Mouse (Mus musculus) neural tube, embryonic 10.5 days (tissue): ENCODE data around the gene Slc24a3.

Source experiments
- DNase-seq: peaks from one replicate; pipeline ENCODE4 v3.0.0-alpha.2; 2017; ENCODE audit warnings: low spot score; ENCODE audit errors: extremely low spot score

The Slc24a3 gene

DNA sequence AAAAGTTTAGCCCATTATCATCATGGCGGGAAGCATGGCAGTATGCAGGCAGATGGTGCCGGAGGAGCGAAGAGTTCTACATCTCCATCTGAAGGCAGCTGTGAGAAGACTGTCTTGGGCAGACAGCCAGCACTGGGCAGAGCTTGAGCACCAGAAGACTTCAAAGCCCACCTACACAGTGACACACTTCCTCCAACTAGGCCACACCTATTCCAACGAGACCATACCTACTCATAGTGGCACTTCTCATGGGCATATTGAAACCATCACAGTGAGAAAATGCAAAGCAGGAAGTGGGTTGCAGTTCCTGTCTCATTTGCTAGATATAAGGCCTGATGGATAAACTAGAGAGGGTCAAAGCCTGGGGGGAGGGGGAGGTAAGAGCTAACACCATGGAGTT is 29.5 kb downstream of the Slc24a3 start:
- no peak for DNase-seq

GRCm38 (mm10) chr2:145213587-145213986 is 46.0 kb downstream of the Slc24a3 start:
- no peak for DNase-seq

GRCm38 (mm10) chr2:145214086-145214831 is 46.7 kb downstream of the Slc24a3 start:
- DNase-seq = no peak

- no peak for DNase-seq
Observed at GRCm38 (mm10) chr2:145216580-145216979, 49.0 kb downstream of the Slc24a3 start.

DNA sequence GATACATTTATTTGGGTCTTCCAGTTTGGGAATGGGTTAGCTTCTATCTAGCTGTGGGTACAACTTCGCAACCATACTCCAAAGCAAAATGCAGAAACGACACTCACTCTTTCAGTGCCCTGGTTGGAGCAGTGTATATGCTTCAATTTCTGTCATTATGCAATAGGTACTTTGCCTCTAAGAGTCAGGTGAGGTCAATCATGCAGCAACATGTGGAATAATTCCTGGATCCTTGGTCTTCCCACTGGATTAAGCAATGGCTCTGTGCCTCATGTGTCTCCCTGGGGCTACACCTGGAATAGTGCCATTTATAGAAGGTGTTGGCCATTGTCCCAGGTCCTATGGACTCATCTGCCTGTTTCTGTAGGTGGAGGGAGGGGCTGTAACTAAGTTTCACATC is 49.9 kb downstream of the Slc24a3 start:
- no peak for DNase-seq

GRCm38 (mm10) chr2:145219246-145219645 is 51.7 kb downstream of the Slc24a3 start:
- no peak for DNase-seq

- DNase-seq = no peak
Observed at GRCm38 (mm10) chr2:145223646-145224045, 56.1 kb downstream of the Slc24a3 start.

- DNase-seq = no peak
Observed at GRCm38 (mm10) chr2:145225640-145226039, 58.1 kb downstream of the Slc24a3 start.

GRCm38 (mm10) chr2:145226100-145226499 is 58.5 kb downstream of the Slc24a3 start:
- DNase-seq = no peak

DNA sequence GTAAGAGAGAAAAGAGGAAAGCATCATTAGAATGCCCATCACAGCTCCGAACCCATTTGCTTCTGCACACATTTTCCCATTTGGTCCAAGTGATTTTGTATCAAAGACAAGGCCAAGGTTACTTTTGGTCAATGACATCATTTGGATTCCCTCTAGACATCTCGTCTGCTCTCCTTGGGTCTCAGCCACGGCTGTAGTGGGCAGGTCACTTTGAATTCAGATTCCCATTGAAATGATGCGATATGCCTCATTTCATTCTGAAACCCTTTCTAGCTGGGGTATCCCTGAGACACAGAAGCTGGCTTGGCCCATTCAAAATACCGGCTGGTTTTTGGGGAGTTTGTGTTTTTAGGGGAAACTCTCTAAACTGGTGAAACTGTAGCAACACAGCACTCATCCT is 59.8 kb downstream of the Slc24a3 start:
- no peak for DNase-seq

DNA sequence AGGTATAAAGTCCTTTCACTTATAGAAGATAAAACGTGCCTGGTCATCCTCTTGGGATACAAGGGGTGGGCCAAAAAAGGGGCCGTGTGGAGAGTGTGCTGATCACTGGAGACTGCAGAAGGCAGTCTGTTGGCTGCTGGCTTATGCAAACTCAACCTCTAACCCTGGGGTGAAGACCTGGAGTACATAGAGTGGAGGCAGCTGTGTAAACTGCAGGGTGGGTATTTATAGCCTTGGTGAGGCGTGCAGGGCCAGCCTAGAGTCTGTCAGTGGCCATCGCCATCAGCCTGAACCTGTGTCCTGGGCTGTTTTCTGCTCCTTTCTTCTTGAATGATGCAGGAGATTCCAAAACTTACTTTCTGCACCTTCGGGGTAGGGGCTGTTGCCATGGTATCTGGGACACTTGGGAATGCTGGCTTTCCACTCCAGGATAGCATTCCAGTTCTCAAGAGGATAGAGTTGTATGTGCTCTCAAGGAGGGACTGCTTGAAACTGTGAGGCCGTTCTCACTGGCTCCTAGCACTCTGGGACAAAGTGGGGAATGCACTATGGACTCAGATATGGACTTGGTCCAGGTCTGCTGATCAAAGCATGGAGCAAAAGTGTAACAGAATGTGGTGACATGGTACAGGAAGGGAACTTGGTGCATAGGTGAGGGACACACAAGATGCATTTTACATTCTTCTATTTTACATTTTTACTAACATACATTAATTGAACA is 65.4 kb downstream of the Slc24a3 start:
- DNase-seq = peak; percentile 35

GRCm38 (mm10) chr2:145233547-145234398 is 66.2 kb downstream of the Slc24a3 start:
- no peak for DNase-seq

- no peak for DNase-seq
Observed at GRCm38 (mm10) chr2:145246384-145246783, 78.8 kb downstream of the Slc24a3 start.

DNA sequence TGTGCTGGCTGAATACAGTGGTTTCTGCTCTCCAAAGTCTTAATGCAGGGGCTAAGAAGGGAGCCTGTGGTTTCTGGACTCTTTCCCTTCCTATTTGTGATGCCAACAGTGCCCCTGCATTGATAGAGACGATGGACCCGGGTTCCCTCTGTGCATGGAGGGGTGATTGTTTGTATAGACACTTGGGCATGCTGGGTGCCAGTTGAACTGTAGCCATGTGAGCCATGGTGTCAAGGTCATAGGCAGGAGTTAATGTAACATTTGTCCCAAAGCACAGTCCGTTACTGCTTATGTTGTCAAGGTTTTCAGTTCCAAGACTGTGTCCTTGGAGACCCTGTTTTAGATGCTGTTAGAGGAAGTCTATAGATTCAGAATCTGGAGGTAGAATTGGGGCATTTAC is 80.6 kb downstream of the Slc24a3 start:
- DNase-seq = no peak

DNA sequence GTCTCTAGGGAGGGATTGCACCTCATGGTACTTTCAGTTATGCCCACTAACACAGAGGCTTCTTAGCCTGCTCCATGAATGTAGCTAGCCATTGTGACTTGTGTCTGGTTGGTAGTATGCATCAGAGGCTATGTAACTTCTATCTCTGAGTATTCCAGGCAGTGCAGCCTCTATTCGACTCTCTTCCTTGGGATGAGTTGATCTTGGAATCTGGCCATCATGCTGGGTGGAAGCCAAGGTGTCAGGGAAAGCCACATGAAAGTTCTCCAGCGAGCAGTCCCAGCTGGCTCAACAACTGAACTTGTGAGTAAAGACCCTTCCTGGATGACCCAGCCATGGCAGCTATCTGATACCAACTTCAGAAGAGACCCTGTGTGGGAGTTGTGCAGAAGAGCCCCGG is 89.8 kb downstream of the Slc24a3 start:
- no peak for DNase-seq

DNA sequence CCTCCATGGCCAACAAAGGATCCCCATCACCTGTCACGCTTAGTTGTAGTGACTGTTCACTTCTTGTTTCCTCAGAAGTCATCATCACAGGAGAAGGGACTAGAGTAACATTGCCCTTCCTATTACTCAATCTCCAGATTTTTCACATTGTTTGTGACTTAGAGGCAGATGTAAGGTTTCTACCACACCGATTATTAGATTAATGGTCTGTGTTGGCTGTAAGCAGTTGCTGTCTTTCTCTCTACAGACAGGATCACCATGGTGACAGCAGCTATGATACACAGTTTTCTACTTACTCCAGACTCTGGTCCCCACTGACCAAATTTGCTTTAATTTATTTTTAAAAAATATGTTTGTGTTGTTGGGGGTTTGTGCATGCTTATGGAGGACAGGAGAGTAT is 90.3 kb downstream of the Slc24a3 start:
- DNase-seq = no peak

- no peak for DNase-seq
Observed at GRCm38 (mm10) chr2:145260574-145260973, 93.0 kb downstream of the Slc24a3 start.

DNA sequence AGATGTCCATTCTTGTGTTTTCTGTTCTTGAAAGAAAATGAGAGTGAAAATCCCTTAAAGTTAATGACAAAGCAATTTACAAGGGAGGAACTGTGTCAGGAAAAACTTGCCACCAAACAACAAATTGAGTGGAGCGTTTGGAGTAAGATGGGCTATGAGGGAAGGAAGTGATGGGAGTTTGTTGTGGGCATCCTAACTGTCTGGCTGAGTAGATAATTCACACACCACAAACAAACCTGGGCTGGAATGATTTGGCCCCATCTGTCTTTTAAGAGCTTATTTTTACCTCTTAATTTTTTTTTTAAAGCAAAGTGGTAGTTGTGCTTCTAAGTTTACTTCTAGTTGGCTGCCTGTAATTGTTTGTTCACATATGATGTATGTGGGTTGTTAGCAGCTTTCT is 94.6 kb downstream of the Slc24a3 start:
- DNase-seq = no peak

- no peak for DNase-seq
Observed at GRCm38 (mm10) chr2:145266723-145267122, 99.2 kb downstream of the Slc24a3 start.

GRCm38 (mm10) chr2:145268971-145269370 is 101.4 kb downstream of the Slc24a3 start:
- no peak for DNase-seq

- DNase-seq = no peak
Observed at GRCm38 (mm10) chr2:145269410-145269809, 101.9 kb downstream of the Slc24a3 start.
